Mouse (Mus musculus) limb, embryonic 11.5 days (tissue): Measurements from ENCODE around the gene Tsnaxip1. TPM values are rescaled to one million over a fixed set of nuclear protein-coding genes. Genes with fewer than 3 reads are reported as not detected.

ENCODE experiments used
- ATAC-seq: fragments of 200-750 bp; cut with Nextera tagmentation; 2 replicates; pipeline ENCODE4 v1.8.0; 2017; ENCODE audit warnings: low read depth; ENCODE audit not compliant: insufficient number of reproducible peaks, low FRiP score, low TSS enrichment
- DNase-seq: peaks from one replicate; pipeline ENCODE4 v3.0.0-alpha.2; 2015; ENCODE audit warnings: low spot score
- H3K27ac ChIP-seq: fragments of 300-500 bp; sonication (generic); replicated peaks from 2 replicates; pipeline ENCODE4 v1.5.1; 2014; ENCODE audit warnings: low read depth, mild to moderate bottlenecking, low read length
- H3K27me3 ChIP-seq: fragments of 300-500 bp; sonication (generic); 2 replicates; pipeline ENCODE4 v1.6.1; 2014; ENCODE audit warnings: mild to moderate bottlenecking, low read length, mixed read lengths; ENCODE audit not compliant: control insufficient read depth, insufficient read depth
- H3K36me3 ChIP-seq: fragments of 300-500 bp; sonication (generic); 2 replicates; pipeline ENCODE4 v1.6.1; 2014; ENCODE audit warnings: mild to moderate bottlenecking, low read length, moderate library complexity, mixed read lengths; ENCODE audit not compliant: control insufficient read depth, insufficient read depth
- H3K4me1 ChIP-seq: fragments of 300-500 bp; sonication (generic); 2 replicates; pipeline ENCODE4 v1.6.1; 2014; ENCODE audit warnings: low read length, mixed read lengths; ENCODE audit not compliant: control insufficient read depth, insufficient read depth
- H3K4me2 ChIP-seq: fragments of 300-500 bp; sonication (generic); 2 replicates; pipeline ENCODE4 v1.6.1; 2014; ENCODE audit warnings: low read depth, mild to moderate bottlenecking, moderate library complexity; ENCODE audit not compliant: severe bottlenecking
- H3K4me3 ChIP-seq: fragments of 300-500 bp; sonication (generic); 2 replicates; pipeline ENCODE4 v1.5.1; 2014; ENCODE audit warnings: low read depth, low read length
- H3K9ac ChIP-seq: fragments of 300-500 bp; sonication (generic); 2 replicates; pipeline ENCODE4 v1.6.1; 2014; ENCODE audit warnings: mild to moderate bottlenecking, low read length
- H3K9me3 ChIP-seq: fragments of 300-500 bp; sonication (generic); 2 replicates; pipeline ENCODE4 v1.6.1; 2016; ENCODE audit warnings: low read length; ENCODE audit not compliant: control insufficient read depth
- WGBS: fragments of 180-500 bp; shearing (Covaris S2); extraction: QIAGEN DNeasy Blood & Tissue Kit; methylation state at CpG from one replicate; pipeline ENCODE4 v1.1.7; 2014; 5-methylcytosine and 5-hydroxymethylcytosine counted together
- polyA plus RNA-seq: library from polyadenylated mRNA; unstranded; fragments of >200 nt; fragmentation: Nextera tagmentation; extraction: Ambion mirVana; gene quantifications from 2 replicates; pipeline ENCODE4 v1.2.1, GENCODE M21; 2014

Tsnaxip1 gene
- 0.14 and 0.15 TPM in 2 replicates for polyA plus RNA-seq

DNA sequence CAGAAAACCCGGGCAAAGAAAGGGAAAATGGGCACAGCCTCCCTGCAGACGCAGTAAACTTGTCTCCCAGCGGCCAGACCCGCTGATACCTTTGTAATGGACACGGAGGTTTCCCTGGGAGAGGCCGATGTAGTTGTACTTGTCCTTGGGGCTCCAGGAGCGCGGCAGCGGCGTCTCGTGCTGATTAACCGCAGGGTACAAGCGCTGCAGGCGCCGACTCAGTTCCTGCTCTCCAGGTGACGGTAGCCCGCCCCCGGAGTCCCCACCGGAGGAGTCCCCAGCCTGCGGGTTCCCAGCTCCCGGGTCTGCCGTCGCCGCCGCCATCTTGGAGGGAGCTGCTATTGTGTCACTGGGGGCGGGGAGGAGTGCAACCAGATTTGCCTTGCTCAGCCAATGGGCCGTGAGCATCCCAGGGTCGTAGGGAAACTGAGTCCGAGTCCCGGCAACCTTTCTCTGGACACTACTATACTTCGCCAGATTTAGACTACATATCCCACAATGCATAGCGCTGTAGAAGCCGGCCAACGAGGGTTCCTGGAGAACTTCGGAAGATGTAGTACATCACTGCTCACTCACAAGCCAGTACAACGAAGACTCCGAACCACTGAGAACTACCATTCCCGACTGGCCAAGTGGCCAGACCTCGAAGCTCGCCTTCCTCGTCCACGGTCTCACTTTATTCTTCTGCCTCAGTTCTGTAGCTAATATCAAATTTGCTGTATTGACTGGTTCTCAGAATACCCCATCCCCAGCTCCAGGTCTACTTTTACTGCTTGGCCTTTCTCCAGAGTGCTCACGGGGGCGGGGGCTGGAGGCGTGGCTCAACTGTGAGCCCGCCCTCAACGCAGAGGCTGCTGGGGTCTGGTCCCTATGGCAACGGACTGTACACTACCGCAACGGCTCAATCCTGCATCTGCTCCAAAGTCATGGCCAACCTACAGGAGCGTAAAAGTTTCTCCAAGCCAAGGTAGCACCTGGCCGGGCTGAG is at the start of gene Tsnaxip1, which contains the start of gene Ranbp10:
Gene Tsnaxip1, plus strand, starts transcription at position 871 of the 988 bp plus-strand sequence.
Gene Ranbp10, minus strand, starts transcription at position 490 of the 988 bp plus-strand sequence.
- Histone ChIP-seq H3K9ac (peak within 1 kb of the TSS; percentile 86), H3K9me3 (no peaks in the 10 kb centered on the region), H3K4me2 (peak within 1 kb of the TSS; percentile 63), H3K27me3 (no peaks in the 10 kb centered on the region), H3K27ac (no peak within 1 kb of the TSS), H3K36me3 (peaks cover 3% of the 10 kb centered on the region; the same call in 1 of the 2 replicates), H3K4me1 (peaks cover 9% of the 10 kb centered on the region; the same call in 1 of the 2 replicates), H3K4me3 (peak within 1 kb of the TSS; percentile 99)
- DNase-seq (peak; percentile 95), ATAC-seq (peak; percentile 99)
- under 1% methylated on average over 52 of the region's 52 CpGs for WGBS

DNA sequence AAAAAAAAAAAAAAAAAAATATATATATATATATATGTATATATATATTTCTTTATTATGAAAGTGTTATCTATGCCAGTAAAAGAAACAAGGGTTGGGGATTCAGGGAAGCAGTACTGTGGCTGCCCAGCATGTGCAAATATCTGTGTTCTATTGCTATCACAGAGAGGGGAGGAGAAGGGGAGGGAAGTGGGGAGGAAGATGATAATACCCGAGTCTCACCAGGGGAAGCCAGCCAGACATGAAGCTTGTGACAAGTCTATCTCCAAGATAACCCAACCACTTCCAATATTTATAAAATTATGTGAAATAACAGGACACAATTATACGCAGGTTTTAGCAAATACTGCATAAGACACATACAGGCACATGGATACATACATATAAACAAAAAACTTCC is 49.7 kb upstream of the Tsnaxip1 start:
- Histone ChIP-seq H3K27ac (no peak overlapping the region), H3K36me3 (peaks cover 35% of the 10 kb centered on the region), H3K27me3 (no peaks in the 10 kb centered on the region), H3K4me1 (no peaks in the 10 kb centered on the region), H3K9ac (no peak overlapping the region), H3K4me3 (no peak overlapping the region), H3K4me2 (no peak overlapping the region), H3K9me3 (no peaks in the 10 kb centered on the region)
- ATAC-seq = no peak
- WGBS = 87% methylated on average over 2 of the region's 2 CpGs
- DNase-seq = no peak

DNA sequence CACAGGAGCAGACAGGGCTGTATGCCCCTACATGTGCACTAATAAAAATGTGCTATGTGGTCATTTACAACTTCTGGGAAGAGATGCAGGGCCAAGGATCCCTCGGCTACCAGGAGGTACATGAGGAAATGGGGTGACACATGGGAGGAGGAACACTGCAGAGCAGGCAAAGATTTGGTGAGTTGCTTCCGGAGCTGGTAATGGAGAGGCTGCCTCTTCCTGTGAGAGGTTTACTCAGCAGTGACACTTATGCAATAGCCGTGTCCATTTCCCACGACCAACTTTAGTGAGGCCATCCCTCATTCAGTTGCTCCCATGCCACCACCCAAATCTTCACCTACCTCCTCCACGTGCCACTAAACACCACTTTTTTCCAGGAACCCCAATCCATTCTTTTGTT is 47.2 kb upstream of the Tsnaxip1 start:
- ATAC-seq = no peak
- Histone ChIP-seq H3K27me3 (no peaks in the 10 kb centered on the region), H3K4me3 (no peak overlapping the region), H3K4me1 (no peaks in the 10 kb centered on the region), H3K27ac (no peak overlapping the region), H3K36me3 (peaks cover 18% of the 10 kb centered on the region; the same call in 1 of the 2 replicates), H3K9ac (no peak overlapping the region), H3K9me3 (no peaks in the 10 kb centered on the region), H3K4me2 (no peak overlapping the region)
- 93% methylated on average over 5 of the region's 5 CpGs for WGBS
- DNase-seq = no peak

DNA sequence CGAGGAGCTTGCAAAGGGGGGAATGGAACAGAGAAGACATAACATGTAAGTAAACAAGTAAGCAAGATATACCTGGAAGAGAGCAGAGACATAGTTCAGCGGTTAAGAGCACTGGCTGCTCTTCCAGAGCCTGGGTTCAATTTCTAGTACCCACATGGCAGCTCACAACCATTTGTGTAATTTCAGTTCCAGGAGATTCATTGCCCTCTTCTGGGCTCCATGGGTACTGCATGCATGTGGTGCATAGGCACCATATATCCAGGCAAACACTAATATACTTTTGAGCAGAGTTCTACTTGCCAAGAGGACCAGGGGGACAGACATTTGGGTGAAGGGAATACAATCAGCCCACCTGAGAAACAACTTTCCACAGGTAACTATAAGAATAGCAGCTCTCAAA is 39.3 kb upstream of the Tsnaxip1 start:
- H3K4me1 ChIP-seq = no peaks in the 10 kb centered on the region
- no peak overlapping the region for H3K4me2 ChIP-seq
- H3K36me3 ChIP-seq = peaks cover 3% of the 10 kb centered on the region; the same call in 1 of the 2 replicates
- no peak overlapping the region for H3K4me3 ChIP-seq
- WGBS = 90% methylated on average over 2 of the region's 2 CpGs
- no peak overlapping the region for H3K27ac ChIP-seq
- no peaks in the 10 kb centered on the region for H3K27me3 ChIP-seq
- H3K9me3 ChIP-seq = no peaks in the 10 kb centered on the region; the same call in 1 of the 2 replicates
- ATAC-seq (no peak), DNase-seq (peak; percentile 73)
- no peak overlapping the region for H3K9ac ChIP-seq

DNA sequence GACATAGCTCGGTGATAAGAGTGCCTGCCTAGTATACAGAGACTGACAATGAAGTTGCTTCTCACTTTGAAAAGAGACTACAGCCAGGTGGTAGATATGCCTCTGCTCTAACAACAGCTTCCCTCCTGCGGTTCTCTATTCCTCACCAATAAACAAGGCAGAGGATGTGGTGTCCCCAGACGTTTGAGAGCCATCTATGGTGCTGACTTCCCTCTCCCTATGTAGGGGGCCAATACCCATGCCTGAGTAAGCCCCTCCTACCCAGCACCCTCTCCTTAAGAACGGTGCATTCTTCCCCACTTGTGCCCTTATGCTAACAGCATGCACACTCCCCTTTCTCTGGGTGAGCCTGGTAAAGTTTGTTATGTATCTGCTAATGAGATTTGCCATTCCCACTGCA is 38.6 kb upstream of the Tsnaxip1 start:
- no peak overlapping the region for H3K27ac ChIP-seq
- H3K4me1 ChIP-seq = no peaks in the 10 kb centered on the region
- H3K4me2 ChIP-seq = no peak overlapping the region
- WGBS = 60% methylated on average over 4 of the region's 4 CpGs
- no peak overlapping the region for H3K9ac ChIP-seq
- no peak overlapping the region for H3K4me3 ChIP-seq
- ATAC-seq (no peak), DNase-seq (no peak)
- no peaks in the 10 kb centered on the region; the same call in 1 of the 2 replicates for H3K9me3 ChIP-seq
- no peaks in the 10 kb centered on the region for H3K27me3 ChIP-seq
- H3K36me3 ChIP-seq = peaks cover 4% of the 10 kb centered on the region

DNA sequence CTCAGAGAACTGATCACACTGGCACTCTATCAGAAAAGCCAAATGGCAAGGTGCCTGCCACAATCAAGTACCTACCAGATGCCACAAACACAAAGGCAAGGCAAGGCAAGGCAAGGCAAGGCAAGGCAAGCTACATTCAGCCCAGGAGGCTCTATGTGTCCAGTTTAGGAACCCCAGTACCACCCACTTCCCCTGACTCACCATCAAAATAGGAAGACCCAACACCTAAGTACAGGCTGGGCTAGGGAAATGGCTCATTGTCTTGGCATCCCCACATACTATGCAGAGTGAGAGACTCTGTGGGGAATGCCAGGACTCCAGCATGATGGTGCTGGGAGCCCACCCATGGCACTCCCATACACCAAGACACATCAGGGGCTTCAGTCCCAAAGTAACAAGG is 37.9 kb upstream of the Tsnaxip1 start:
- no peak overlapping the region for H3K4me2 ChIP-seq
- H3K9ac ChIP-seq = no peak overlapping the region
- H3K4me1 ChIP-seq = no peaks in the 10 kb centered on the region
- H3K27me3 ChIP-seq = no peaks in the 10 kb centered on the region
- ATAC-seq (no peak), DNase-seq (no peak)
- peaks cover 5% of the 10 kb centered on the region for H3K36me3 ChIP-seq
- no peak overlapping the region for H3K27ac ChIP-seq
- no peaks in the 10 kb centered on the region; the same call in 1 of the 2 replicates for H3K9me3 ChIP-seq
- H3K4me3 ChIP-seq = no peak overlapping the region

DNA sequence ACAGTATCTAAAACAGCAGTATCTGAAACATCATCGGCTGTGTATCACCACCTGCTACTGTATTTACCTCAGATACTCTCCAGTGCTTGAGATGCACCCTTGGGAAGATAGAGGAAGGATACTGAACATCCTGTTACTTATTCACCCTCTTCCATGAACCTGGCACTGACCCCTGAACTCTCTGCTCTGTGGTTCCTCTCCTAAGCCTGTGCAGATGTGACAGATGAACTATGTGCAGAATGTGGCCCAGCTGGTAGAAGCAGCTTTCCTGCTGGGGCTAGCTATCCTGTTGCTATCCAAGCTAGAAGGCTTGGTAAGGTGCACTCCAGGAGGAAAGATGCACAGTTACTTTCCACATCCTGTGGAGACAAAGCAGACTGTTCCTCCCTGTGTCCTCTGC is 34.2 kb upstream of the Tsnaxip1 start:
- H3K4me1 ChIP-seq = no peaks in the 10 kb centered on the region
- H3K27me3 ChIP-seq = no peaks in the 10 kb centered on the region
- no peak overlapping the region for H3K4me2 ChIP-seq
- H3K27ac ChIP-seq = no peak overlapping the region
- DNase-seq = no peak
- no peak overlapping the region for H3K9ac ChIP-seq
- no peak overlapping the region for H3K4me3 ChIP-seq
- WGBS = 97% methylated on average over 1 of the region's 1 CpGs
- H3K36me3 ChIP-seq = peaks cover 4% of the 10 kb centered on the region; the same call in 1 of the 2 replicates
- no peaks in the 10 kb centered on the region; the same call in 1 of the 2 replicates for H3K9me3 ChIP-seq
- ATAC-seq = no peak

DNA sequence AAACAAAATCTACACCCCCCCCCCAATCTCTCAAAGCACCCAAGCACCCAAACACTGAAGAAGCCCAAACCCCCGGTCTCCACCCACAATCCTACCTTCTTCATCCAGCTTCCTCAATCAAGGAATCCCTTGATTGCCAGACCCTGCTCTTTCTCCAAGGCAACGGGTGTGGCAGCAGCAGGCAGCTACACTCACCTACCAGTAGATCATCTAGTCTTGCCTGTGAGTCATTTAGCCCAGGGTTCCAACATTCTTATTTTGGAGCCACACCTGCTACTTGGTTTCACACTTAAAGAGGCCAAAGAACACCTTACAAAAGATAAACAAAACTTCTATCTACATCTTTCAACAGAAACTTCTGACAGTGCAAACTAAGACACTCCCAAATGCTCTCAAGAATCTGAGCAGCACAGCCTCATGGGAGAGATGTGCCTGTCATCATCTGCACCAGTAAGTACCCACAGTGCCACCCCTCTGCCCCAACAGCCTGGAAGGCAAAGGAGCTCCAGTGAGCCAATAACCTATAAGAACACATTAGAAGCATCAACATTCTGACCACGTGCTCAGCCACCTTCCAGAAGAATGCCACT is 33.4 kb upstream of the Tsnaxip1 start:
- no peak overlapping the region for H3K4me2 ChIP-seq
- no peaks in the 10 kb centered on the region for H3K4me1 ChIP-seq
- H3K36me3 ChIP-seq = peaks cover 4% of the 10 kb centered on the region; the same call in 1 of the 2 replicates
- DNase-seq = no peak
- no peak overlapping the region for H3K4me3 ChIP-seq
- no peaks in the 10 kb centered on the region for H3K9me3 ChIP-seq
- WGBS = 85% methylated on average over 3 of the region's 3 CpGs
- no peak overlapping the region for H3K9ac ChIP-seq
- no peak overlapping the region for H3K27ac ChIP-seq
- no peak for ATAC-seq
- H3K27me3 ChIP-seq = no peaks in the 10 kb centered on the region
